Mouse (Mus musculus) embryo, embryonic 11.5 days (tissue): ENCODE results near the gene Lekr1.
"Not testable (repeated sequence)": the region's sequence is repeated elsewhere in the genome, so short reads cannot be mapped to it uniquely, and the experiment has no call there.

Experiments used
- DNase-seq: peaks from one replicate; pipeline ENCODE4 v3.0.0-alpha.2; 2012; ENCODE audit warnings: low read depth, low spot score

Lekr1 gene

DNA sequence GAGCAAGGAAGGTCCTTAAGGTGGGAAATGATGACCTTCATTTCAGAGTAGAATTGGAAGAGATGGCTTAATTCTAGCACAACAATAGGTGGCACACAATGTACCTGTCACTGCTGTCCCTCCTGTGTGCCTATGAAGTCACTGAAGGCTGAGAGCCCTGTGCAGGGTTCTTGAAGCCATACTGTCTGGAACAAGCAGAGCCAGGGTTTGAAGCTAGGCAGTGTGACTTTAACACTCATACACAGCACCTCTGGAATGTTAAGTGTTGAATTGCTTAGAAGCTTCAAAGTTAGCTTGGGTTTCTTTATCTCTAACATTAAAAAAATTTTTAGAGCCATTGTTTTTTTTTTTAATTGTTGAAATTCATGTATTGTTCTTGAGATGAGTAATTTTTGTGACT lies 100.4 kb downstream of the Lekr1 start:
- no peak for DNase-seq

DNA sequence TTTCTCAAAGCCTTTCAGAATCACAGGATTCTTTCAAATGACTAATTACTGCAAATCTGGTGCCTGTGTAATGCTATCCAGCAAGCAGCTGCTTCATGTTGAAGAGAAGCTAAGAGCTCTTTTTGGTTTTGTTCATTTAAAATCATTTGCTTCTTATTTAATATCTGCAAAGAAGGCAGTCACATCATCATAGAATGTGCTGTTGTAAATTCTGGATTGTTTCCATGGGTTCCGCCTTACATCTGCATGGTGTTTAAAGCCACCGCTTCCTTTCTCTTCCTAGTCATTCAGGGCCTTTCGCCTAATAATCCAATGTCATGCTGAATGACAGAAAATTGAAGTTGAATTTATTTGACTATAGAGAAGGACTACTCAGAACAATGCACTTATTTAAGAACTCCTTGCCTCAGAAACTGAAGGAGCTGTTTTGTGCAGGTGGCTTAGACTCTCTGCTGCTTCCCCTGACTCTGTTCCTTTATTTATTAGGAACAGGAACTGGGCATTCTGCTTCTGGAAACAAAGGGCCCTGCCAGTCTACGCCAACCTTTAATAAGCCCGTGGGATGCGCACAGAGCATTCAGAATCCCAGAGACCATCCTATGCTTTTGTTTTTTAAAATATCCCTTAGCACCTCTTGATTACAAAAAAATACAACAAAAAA lies 101.3 kb downstream of the Lekr1 start:
- DNase-seq, result no peak

DNA sequence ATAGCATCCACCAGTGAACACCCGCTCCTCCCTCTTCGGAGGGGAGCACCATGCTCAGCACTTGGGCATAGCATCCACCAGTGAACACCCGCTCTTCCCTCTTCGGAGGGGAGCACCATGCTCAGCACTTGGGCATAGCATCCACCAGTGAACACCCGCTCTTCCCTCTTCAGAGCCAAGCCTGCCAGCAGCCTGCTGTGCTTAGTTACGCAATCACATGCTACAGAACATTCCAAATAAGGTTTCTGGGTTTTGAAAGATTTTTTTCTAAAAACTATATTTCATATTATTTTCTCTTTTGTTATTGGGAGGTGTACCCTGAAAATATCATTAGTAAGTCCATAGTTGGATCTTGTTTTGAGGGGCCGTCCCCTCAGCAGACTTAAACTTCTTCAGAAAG lies 103.6 kb downstream of the Lekr1 start:
- not testable (repeated sequence) for DNase-seq

DNA sequence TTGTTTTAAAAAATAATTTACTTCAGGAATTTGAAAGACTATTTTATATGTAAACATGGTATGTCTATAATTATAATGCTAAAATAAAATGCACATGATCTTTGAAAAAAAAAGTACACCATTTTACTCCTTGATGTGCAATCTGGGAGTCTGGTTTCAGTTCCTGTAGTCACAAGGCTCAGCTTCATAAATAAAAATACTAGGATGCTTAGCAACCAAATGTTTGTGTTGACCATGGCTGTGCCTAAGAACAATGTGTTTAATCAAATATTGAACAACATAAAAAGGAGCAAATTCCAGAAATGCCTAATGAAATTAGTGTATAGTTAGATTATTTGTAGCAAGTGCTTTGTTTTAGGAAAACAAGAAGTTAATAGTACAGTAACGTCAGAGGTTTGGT lies 107.9 kb downstream of the Lekr1 start:
- DNase-seq, result no peak

DNA sequence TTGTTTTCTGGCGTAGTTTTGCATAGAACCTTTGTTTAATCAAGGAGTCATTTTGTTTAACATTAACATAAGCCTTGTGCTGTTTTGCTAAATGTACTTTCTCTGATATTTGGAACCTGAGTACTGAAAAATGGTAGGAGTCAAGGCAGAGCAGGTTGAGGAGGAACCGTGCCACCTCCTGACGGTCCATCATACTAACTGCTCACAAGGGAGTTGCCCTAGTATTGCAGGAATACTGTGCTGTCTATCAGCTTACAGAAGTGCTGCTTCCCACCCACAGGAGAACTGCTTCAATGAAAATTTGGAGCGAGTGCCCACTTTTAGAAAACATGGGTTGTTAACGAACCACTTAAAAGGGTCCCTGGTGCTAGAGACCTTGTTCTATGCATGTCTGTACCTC lies 109.1 kb downstream of the Lekr1 start:
- DNase-seq, result no peak

- DNase-seq, result no peak
Observed at GRCm38 (mm10) chr3:65782246-65782645, 116.2 kb downstream of the Lekr1 start.

DNA sequence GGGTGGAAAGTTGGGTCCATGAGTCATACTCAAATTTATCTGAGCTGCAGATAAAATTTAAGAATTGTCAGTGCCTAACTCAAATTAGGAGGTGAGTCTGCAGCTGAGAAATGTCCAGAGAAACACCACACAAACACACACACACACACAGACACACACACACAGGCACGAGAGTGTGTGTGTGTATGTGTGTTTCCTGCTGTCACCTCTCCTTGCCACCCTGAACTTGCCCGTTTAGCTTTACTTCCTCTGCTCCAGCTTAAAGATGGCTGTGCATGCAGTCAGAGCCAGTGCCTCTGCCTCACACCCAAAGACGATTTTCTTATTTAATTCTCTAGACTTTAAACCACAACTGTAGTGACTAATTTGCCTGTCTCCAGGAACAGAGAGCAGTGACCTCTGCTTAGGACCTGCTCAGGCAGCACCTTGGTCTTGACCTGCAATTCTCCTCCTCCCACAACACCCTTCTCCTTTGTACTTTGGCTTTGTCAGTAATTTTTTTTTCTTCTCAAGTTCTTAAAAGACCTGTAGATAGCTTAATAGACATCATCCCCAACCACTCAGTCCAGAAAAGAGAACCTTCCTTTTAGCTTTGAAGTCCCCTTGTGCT lies 124.2 kb downstream of the Lekr1 start:
- no peak for DNase-seq

DNA sequence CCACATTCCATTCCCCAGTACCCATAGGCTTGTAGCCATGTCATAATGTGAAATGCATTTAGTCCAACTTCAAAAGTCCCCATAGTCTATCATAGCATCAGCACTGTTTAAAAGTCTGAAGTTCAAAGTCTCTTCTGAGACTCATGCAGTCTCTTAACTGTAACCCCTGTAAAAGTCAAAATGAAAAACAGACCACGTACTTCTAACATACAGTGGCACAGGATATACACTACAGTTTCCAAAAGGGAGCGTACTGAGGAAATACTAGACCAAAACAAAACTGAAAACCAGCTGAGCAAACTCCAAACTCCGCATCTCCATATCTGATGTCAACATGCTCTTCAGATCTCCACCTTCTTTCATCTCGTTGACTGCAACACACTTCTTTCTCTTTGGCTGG lies 127.5 kb downstream of the Lekr1 start:
- no peak for DNase-seq

GRCm38 (mm10) chr3:65794711-65795110 lies 128.7 kb downstream of the Lekr1 start:
- no peak for DNase-seq

- no peak for DNase-seq
Observed at GRCm38 (mm10) chr3:65797345-65798137, 131.5 kb downstream of the Lekr1 start.

- no peak for DNase-seq
Observed at GRCm38 (mm10) chr3:65800962-65801361, 134.9 kb downstream of the Lekr1 start.

DNA sequence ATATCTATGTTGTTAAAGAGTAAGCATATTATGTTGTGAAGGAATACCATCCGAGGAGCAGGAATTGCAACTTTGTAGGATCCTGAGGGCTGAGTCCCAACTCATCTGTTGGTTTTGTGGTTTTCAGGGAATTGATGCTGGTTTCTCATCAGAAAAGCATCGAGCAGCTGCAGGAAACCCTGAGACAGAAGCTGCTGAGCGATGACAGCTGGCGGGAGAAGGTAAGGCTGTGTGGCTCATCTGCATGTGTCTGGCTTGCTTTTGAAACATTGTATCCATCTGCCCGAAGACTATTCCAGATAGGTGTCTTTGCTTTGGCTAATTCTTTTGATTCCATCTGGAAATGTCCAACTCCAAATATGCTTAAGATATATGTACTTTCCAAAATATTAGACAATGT lies 136.2 kb downstream of the Lekr1 start:
- no peak for DNase-seq

GRCm38 (mm10) chr3:65802868-65803267 lies 136.8 kb downstream of the Lekr1 start:
- DNase-seq, result no peak

GRCm38 (mm10) chr3:65814881-65815280 lies 148.9 kb downstream of the Lekr1 start:
- no peak for DNase-seq

- no peak for DNase-seq
Observed at GRCm38 (mm10) chr3:65816012-65816411, 150.0 kb downstream of the Lekr1 start.

DNA sequence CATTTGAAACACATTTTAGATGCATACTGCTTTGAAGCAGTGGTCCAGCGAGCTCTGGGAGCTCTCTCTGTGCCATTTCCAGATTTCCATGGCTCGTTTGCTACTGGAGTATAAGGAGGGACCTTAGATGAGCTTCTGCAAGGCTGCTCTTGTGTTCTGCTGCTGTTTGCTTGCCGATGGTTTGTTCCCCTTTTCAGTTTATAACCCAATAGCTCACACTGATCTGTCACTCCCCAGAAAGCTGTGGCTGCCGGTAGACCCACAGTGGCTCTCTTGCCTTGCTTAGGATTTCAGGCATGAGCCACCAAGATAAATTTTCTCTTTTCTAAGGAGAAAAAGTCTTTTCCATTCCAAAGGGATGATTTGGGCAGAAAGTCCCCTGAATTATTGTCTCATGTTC lies 152.6 kb downstream of the Lekr1 start:
- DNase-seq, result no peak

- no peak for DNase-seq
Observed at GRCm38 (mm10) chr3:65819841-65820240, 153.8 kb downstream of the Lekr1 start.

DNA sequence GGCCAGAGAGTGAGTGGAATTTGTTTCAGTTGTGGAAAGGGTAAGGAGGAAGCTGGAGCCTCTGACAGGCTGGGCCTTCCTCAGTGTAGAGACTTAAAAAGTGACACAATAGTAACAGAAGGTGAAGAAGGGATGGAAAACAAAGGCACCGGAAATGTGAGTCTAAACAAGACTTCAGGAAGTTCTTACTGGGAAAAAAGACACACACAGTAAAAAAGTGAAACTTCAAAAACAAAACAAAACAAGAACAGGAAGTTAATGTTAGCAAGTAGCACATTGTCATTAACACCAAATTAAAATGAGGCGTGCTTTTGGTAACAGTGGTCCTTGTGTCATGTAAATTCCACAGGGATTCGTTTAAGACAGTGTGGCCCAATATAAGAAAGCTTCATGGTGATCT lies 158.9 kb downstream of the Lekr1 start:
- no peak for DNase-seq

GRCm38 (mm10) chr3:65826716-65827115 lies 160.7 kb downstream of the Lekr1 start:
- DNase-seq, result no peak

- no peak for DNase-seq
Observed at GRCm38 (mm10) chr3:65827400-65827799, 161.4 kb downstream of the Lekr1 start.

DNA sequence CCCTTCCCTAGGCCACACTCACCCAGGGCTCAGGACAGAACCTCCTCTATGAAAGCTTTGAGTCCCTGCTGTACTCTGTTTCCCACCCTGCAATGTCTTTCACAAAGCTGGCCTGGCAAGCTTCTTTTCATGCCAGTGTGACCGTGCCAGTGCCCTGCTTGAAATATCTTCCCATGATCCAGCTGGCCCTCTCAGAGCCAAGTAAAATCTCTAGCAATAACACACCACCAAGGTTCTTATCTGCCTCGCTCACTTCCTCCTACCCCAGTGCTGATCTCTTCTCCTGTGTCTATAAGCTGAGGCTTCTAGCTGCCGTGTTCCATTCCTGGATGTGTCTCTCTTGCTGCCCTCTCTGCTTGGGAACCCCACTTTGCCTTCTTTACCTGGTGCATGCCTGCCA lies 162.0 kb downstream of the Lekr1 start:
- DNase-seq, result no peak

- DNase-seq, result peak; percentile 20
Observed at GRCm38 (mm10) chr3:65829230-65829629, 163.2 kb downstream of the Lekr1 start.

- DNase-seq, result no peak
Observed at GRCm38 (mm10) chr3:65829943-65830483, 164.0 kb downstream of the Lekr1 start.
